Mouse (Mus musculus) heart, postnatal 0 days (tissue): ENCODE measurements around the gene Grasp. TPM values are rescaled to one million over a fixed set of nuclear protein-coding genes. Genes with fewer than 3 reads are reported as not detected.

Source experiments
- ATAC-seq: fragments of 200-750 bp; cut with Nextera tagmentation; 2 replicates; pipeline ENCODE4 v1.8.0; 2017; ENCODE audit warnings: low read depth, moderate number of reproducible peaks, moderate library complexity; ENCODE audit not compliant: insufficient read depth
- DNase-seq: peaks from one replicate; pipeline ENCODE4 v3.0.0-alpha.2; 2016; ENCODE audit warnings: low spot score
- H3K27ac ChIP-seq: fragments of 300-500 bp; sonication (generic); 2 replicates; pipeline ENCODE4 v1.5.1; 2014; ENCODE audit warnings: low read depth, mild to moderate bottlenecking
- H3K27me3 ChIP-seq: fragments of 300-500 bp; sonication (generic); 2 replicates; pipeline ENCODE4 v1.6.1; 2014; ENCODE audit warnings: low read length, mixed read lengths; ENCODE audit not compliant: control insufficient read depth, insufficient read depth
- H3K36me3 ChIP-seq: fragments of 300-500 bp; sonication (generic); replicated peaks from 2 replicates; pipeline ENCODE4 v1.6.1; 2014; ENCODE audit warnings: low read length, mixed read lengths; ENCODE audit not compliant: control insufficient read depth, insufficient read depth
- H3K4me1 ChIP-seq: fragments of 300-500 bp; sonication (generic); 2 replicates; pipeline ENCODE4 v1.6.1; 2014; ENCODE audit warnings: antibody characterized with exemption; ENCODE audit not compliant: control insufficient read depth, insufficient read depth
- H3K4me2 ChIP-seq: fragments of 300-500 bp; sonication (generic); 2 replicates; pipeline ENCODE4 v1.6.1; 2014; ENCODE audit warnings: low read depth, mild to moderate bottlenecking, low read length, moderate library complexity
- H3K4me3 ChIP-seq: fragments of 300-500 bp; sonication (generic); 2 replicates; pipeline ENCODE4 v1.5.1; 2014; ENCODE audit warnings: low read depth, low read length
- H3K9ac ChIP-seq: fragments of 300-500 bp; sonication (generic); replicated peaks from 2 replicates; pipeline ENCODE4 v1.6.1; 2014; ENCODE audit warnings: low read depth, low read length, mixed read lengths
- H3K9me3 ChIP-seq: fragments of 300-500 bp; sonication (generic); replicated peaks from 2 replicates; pipeline ENCODE4 v1.6.1; 2016; ENCODE audit warnings: low read length; ENCODE audit not compliant: control insufficient read depth
- CTCF ChIP-seq: IDR thresholded peaks from 2 replicates; pipeline ENCODE4 v1.5.1; 2016; ENCODE audit warnings: antibody characterized with exemption, control low read depth, low read depth
- EP300 ChIP-seq: IDR thresholded peaks from 2 replicates; pipeline ENCODE4 v1.6.1; 2016; ENCODE audit warnings: antibody characterized with exemption, low read depth
- WGBS: fragments of 180-500 bp; shearing (Covaris S2); extraction: QIAGEN DNeasy Blood & Tissue Kit; methylation state at CpG from one replicate; pipeline ENCODE4 v1.1.7; 2014; 5-methylcytosine and 5-hydroxymethylcytosine counted together
- polyA plus RNA-seq: library from polyadenylated mRNA; unstranded; fragments of >200 nt; fragmentation: Nextera tagmentation; extraction: Ambion mirVana; gene quantifications from 2 replicates; pipeline ENCODE4 v1.2.1, GENCODE M21; 2015
- total RNA-seq: library from RNA; depleted of rRNA; stranded (reverse); fragments of >200 nt; gene quantifications from 2 replicates; pipeline ENCODE4 v1.2.3, GENCODE M21; 2014; ENCODE audit warnings: low replicate concordance

The Grasp gene
- total and polyA plus RNA-seq, 2 experiments from 2014 or later: 2.3 to 8.0 TPM

- DNase-seq: no peak
- Histone ChIP-seq H3K4me2 (no peak overlapping the region), H3K27me3 (no peaks in the 10 kb centered on the region), H3K4me1 (peaks cover 26% of the 10 kb centered on the region), H3K27ac (no peak overlapping the region), H3K9me3 (no peaks in the 10 kb centered on the region), H3K4me3 (no peak overlapping the region), H3K36me3 (no peaks in the 10 kb centered on the region), H3K9ac (no peak overlapping the region)
- WGBS: 64% methylated on average over 8 of the region's 8 CpGs
- TF ChIP-seq CTCF (no peak), EP300 (no peak)
- ATAC-seq: no peak
Measured at GRCm38 (mm10) chr15:101239821-101240220, 15.8 kb downstream of the Grasp start.

- Histone ChIP-seq H3K9me3 (no peaks in the 10 kb centered on the region), H3K4me3 (peak overlapping the region; percentile 18), H3K4me2 (peak overlapping the region; percentile 36), H3K36me3 (no peaks in the 10 kb centered on the region), H3K27ac (peak overlapping the region; percentile 97), H3K27me3 (no peaks in the 10 kb centered on the region), H3K4me1 (peaks cover 30% of the 10 kb centered on the region), H3K9ac (no peak overlapping the region)
- WGBS: 2% methylated on average over 10 of the region's 10 CpGs
- peak; percentile 99 for DNase-seq
- TF ChIP-seq CTCF (peak; percentile 98), EP300 (peak; percentile 95)
- peak; percentile 88 for ATAC-seq
Measured at GRCm38 (mm10) chr15:101240799-101241204, 16.8 kb downstream of the Grasp start.

GRCm38 (mm10) chr15:101241236-101241635 is 17.2 kb downstream of the Grasp start:
- no peaks in the 10 kb centered on the region for H3K27me3 ChIP-seq
- H3K4me2 ChIP-seq: peak overlapping the region; percentile 36
- H3K9me3 ChIP-seq: no peaks in the 10 kb centered on the region
- H3K27ac ChIP-seq: peak overlapping the region; percentile 97
- H3K4me3 ChIP-seq: peak overlapping the region; percentile 18
- peak; percentile 90 for DNase-seq
- no peaks in the 10 kb centered on the region for H3K36me3 ChIP-seq
- ATAC-seq: peak; percentile 62
- 23% methylated on average over 9 of the region's 9 CpGs for WGBS
- H3K9ac ChIP-seq: peak overlapping the region; percentile 48
- H3K4me1 ChIP-seq: peaks cover 28% of the 10 kb centered on the region
- TF ChIP-seq EP300 (peak; percentile 21; the same call in 1 of the 2 replicates), CTCF (no peak)

GRCm38 (mm10) chr15:101241853-101242252 is 17.9 kb downstream of the Grasp start:
- DNase-seq (no peak), ATAC-seq (no peak)
- no peaks in the 10 kb centered on the region for H3K9me3 ChIP-seq
- WGBS: 36% methylated on average over 9 of the region's 9 CpGs
- no peaks in the 10 kb centered on the region for H3K27me3 ChIP-seq
- TF ChIP-seq CTCF (no peak), EP300 (no peak)
- H3K4me1 ChIP-seq: peaks cover 32% of the 10 kb centered on the region
- no peaks in the 10 kb centered on the region for H3K36me3 ChIP-seq
- peak overlapping the region; percentile 48 for H3K9ac ChIP-seq
- peak overlapping the region; percentile 36 for H3K4me2 ChIP-seq
- H3K4me3 ChIP-seq: no peak overlapping the region
- H3K27ac ChIP-seq: peak overlapping the region; percentile 97

- ATAC-seq (peak; percentile 21), DNase-seq (peak; percentile 90)
- peak overlapping the region; percentile 48; the same call in 1 of the 2 replicates for H3K9ac ChIP-seq
- peaks cover 40% of the 10 kb centered on the region for H3K4me1 ChIP-seq
- H3K36me3 ChIP-seq: no peaks in the 10 kb centered on the region
- no peaks in the 10 kb centered on the region for H3K27me3 ChIP-seq
- H3K4me2 ChIP-seq: no peak overlapping the region
- peak; percentile 53 for TF ChIP-seq CTCF
- no peak for TF ChIP-seq EP300
- WGBS: 20% methylated on average over 8 of the region's 8 CpGs
- H3K9me3 ChIP-seq: no peaks in the 10 kb centered on the region
- peak overlapping the region; percentile 97 for H3K27ac ChIP-seq
- no peak overlapping the region for H3K4me3 ChIP-seq
Measured at GRCm38 (mm10) chr15:101242645-101243044, 18.7 kb downstream of the Grasp start.

- no peak for ATAC-seq
- H3K27me3 ChIP-seq: no peaks in the 10 kb centered on the region
- no peaks in the 10 kb centered on the region for H3K36me3 ChIP-seq
- H3K27ac ChIP-seq: no peak overlapping the region
- H3K4me1 ChIP-seq: peaks cover 49% of the 10 kb centered on the region
- DNase-seq: no peak
- H3K4me2 ChIP-seq: no peak overlapping the region
- no peak for TF ChIP-seq CTCF
- no peak for TF ChIP-seq EP300
- WGBS: 69% methylated on average over 3 of the region's 3 CpGs
- H3K9me3 ChIP-seq: no peaks in the 10 kb centered on the region
- no peak overlapping the region for H3K4me3 ChIP-seq
- H3K9ac ChIP-seq: no peak overlapping the region
Measured at GRCm38 (mm10) chr15:101244012-101244411, 20.0 kb downstream of the Grasp start.
